Mouse (Mus musculus) bone marrow, adult 2 months (tissue): ENCODE data around the gene Adm2.

Experiments
- CTCF ChIP-seq: fragments of 200-500 bp; IDR thresholded peaks from 2 replicates; pipeline ENCODE4 v1.5.1; 2011; ENCODE audit warnings: low read length, control low read depth; ENCODE audit not compliant: control insufficient read depth, insufficient read depth
- POLR2A ChIP-seq: fragments of 200-500 bp; IDR thresholded peaks from 2 replicates; pipeline ENCODE4 v1.6.1; 2011; ENCODE audit warnings: low read depth, mild to moderate bottlenecking, control low read depth, low read length, borderline replicate concordance; ENCODE audit not compliant: control insufficient read depth

GRCm38 (mm10) chr15:89285478-89285877 is 37.0 kb upstream of the Adm2 start:
- TF ChIP-seq CTCF (no peak), POLR2A (no peak)
